Mouse (Mus musculus) liver, adult 2 months (tissue): ENCODE measurements at regions not wholly inside any gene's neighbourhood (a gene's known extent, or its start where the extent isn't known, plus 50 kb on each side); places are given as distances from the start of the nearest gene placed in this dataset.

Experiments used
- DNase-seq: peaks from one replicate; pipeline ENCODE4 v3.0.0-alpha.2; 2011; ENCODE audit warnings: low read depth, low spot score; ENCODE audit errors: extremely low read depth
- H3K27ac ChIP-seq: fragments of 200-500 bp; replicated peaks from 2 replicates; pipeline ENCODE4 v1.5.1; 2012; ENCODE audit warnings: low read depth, mild to moderate bottlenecking, control low read depth, inconsistent platforms, low read length; ENCODE audit not compliant: insufficient read depth
- H3K27me3 ChIP-seq: fragments of 200-500 bp; 2 replicates; pipeline ENCODE4 v1.6.1; 2012; ENCODE audit warnings: mild to moderate bottlenecking, moderate library complexity, low read length, inconsistent platforms; ENCODE audit not compliant: control insufficient read depth, insufficient read depth
- H3K36me3 ChIP-seq: fragments of 200-500 bp; 2 replicates; pipeline ENCODE4 v1.6.1; 2012; ENCODE audit warnings: low read length, inconsistent platforms; ENCODE audit not compliant: control insufficient read depth, insufficient read depth
- H3K4me1 ChIP-seq: fragments of 200-500 bp; 2 replicates; pipeline ENCODE4 v1.6.1; 2011; ENCODE audit warnings: low read length; ENCODE audit not compliant: control insufficient read depth, insufficient read depth
- H3K4me3 ChIP-seq: fragments of 200-500 bp; 2 replicates; pipeline ENCODE4 v1.5.1; 2011; ENCODE audit warnings: low read depth, mild to moderate bottlenecking, control low read depth, low read length, moderate library complexity; ENCODE audit not compliant: insufficient read depth
- H3K79me2 ChIP-seq: fragments of 200-500 bp; 2 replicates; pipeline ENCODE4 v1.6.1; 2012; ENCODE audit warnings: inconsistent platforms, mild to moderate bottlenecking, low read length, moderate library complexity; ENCODE audit not compliant: control insufficient read depth, insufficient read depth
- H3K9ac ChIP-seq: fragments of 200-500 bp; 2 replicates; pipeline ENCODE4 v1.6.1; 2012; ENCODE audit warnings: low read depth, mild to moderate bottlenecking, control low read depth, inconsistent platforms, low read length
- CTCF ChIP-seq: fragments of 200-500 bp; IDR thresholded peaks from 2 replicates; pipeline ENCODE4 v1.5.1; 2011; ENCODE audit warnings: low read depth, low read length, control low read depth
- POLR2A ChIP-seq: fragments of 200-500 bp; IDR thresholded peaks from 2 replicates; pipeline ENCODE4 v1.6.1; 2011; ENCODE audit warnings: low read length, control low read depth; ENCODE audit not compliant: insufficient read depth; ENCODE audit errors: extremely low read depth
- WGBS: fragments of 180-500 bp; shearing (Covaris S2); methylation state at CpG from one replicate; pipeline ENCODE4 v1.1.7; 2018; 5-methylcytosine and 5-hydroxymethylcytosine counted together

DNA sequence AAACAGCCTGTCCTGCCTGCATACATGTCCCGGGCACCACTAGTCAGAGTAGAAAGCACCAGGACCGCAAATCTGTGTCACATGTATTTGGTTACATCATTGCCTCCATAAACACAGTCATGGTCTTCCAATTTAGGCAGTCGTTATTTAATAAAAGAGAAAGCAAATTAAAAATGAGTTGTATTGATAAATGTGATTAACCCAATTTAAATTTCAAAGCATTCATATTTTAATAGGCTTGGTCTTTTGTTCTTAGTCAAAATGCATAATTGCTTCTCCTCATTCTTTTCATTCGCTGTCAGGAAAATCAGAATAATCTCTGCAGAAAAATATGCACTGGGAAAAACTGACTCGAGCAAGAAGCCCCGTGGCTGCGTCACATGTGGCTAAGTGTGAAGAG lies 307.3 kb upstream of the Id4 start:
- TF ChIP-seq CTCF: no peak
- TF ChIP-seq POLR2A: no peak
- no peak for DNase-seq
- no peak overlapping the region for H3K4me3 ChIP-seq
- no peaks in the 10 kb centered on the region for H3K4me1 ChIP-seq
- H3K9ac ChIP-seq: no peak overlapping the region
- no peak overlapping the region for H3K27ac ChIP-seq
- no peaks in the 10 kb centered on the region for H3K27me3 ChIP-seq
- 82% methylated on average over 7 of the region's 7 CpGs for WGBS
- H3K36me3 ChIP-seq: no peaks in the 10 kb centered on the region
- H3K79me2 ChIP-seq: no peaks in the 10 kb centered on the region

DNA sequence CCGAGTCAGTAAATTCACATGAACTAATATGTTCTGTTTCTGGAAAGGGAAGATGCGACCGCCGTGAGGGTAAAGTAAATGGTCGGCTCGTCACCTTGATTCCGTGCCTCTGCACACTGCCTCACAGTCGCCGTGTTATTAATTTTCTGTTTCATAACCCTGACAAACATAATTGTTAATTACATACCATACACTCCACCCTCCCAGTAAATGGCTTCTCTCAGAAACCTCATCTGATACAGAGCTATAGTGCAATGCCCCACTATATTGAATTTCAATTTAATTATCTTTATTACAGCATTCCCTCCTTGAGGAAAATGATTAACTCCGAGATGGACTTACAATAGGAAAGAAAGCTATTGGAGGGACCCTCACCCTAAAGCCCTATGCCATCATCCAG lies 305.5 kb upstream of the Id4 start:
- Histone ChIP-seq H3K9ac (no peak overlapping the region), H3K36me3 (no peaks in the 10 kb centered on the region), H3K27ac (no peak overlapping the region), H3K27me3 (no peaks in the 10 kb centered on the region), H3K4me3 (no peak overlapping the region), H3K79me2 (no peaks in the 10 kb centered on the region), H3K4me1 (no peaks in the 10 kb centered on the region)
- 84% methylated on average over 10 of the region's 10 CpGs for WGBS
- DNase-seq: no peak
- TF ChIP-seq POLR2A (no peak), CTCF (no peak)

DNA sequence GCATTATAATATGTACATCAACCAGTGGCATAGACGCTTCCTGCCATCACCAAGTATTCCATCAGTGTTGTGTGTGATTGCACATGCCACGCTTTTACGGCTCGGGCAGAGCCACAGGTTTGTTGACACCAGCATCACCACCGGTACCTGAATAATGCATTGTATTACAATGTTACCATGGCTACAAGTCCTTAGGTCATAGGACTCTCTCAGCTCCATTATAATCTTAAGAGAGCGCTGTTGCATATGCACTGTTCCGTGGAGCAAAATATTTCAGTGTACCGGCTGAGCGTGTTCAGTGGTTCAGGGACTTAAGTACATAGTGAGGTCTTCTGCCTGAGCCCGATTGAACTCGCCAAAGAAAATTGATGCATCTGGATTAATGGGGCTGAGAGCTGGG lies 303.4 kb upstream of the Id4 start:
- 93% methylated on average over 11 of the region's 11 CpGs for WGBS
- no peaks in the 10 kb centered on the region for H3K79me2 ChIP-seq
- H3K27ac ChIP-seq: no peak overlapping the region
- TF ChIP-seq POLR2A (no peak), CTCF (no peak)
- no peak overlapping the region for H3K9ac ChIP-seq
- no peak overlapping the region for H3K4me3 ChIP-seq
- no peaks in the 10 kb centered on the region for H3K4me1 ChIP-seq
- no peaks in the 10 kb centered on the region for H3K27me3 ChIP-seq
- DNase-seq: no peak
- no peaks in the 10 kb centered on the region for H3K36me3 ChIP-seq

DNA sequence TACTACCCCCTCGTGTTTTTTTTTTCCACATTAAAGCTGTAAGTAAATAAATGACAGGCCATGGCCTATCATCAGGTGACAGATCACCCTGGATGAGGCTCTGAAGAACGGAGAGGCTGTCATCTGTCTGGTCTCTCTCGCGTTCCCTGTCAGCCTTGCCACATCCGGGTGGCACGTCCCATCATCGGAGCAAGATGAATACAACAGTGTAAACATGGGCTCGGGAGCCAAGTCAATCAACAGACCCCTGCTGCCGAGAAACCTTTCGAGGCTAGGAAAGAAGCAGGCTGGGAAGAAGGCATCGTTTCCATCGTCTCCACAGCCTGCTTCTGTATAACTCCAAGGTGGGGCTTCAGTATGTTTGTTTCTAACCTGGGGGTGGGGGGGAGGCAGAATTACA lies 286.8 kb upstream of the Id4 start:
- Histone ChIP-seq H3K27ac (no peak overlapping the region), H3K4me3 (no peak overlapping the region), H3K79me2 (no peaks in the 10 kb centered on the region), H3K27me3 (no peaks in the 10 kb centered on the region), H3K4me1 (no peaks in the 10 kb centered on the region), H3K36me3 (no peaks in the 10 kb centered on the region), H3K9ac (no peak overlapping the region)
- TF ChIP-seq POLR2A: no peak
- no peak for TF ChIP-seq CTCF
- DNase-seq: no peak
- WGBS: 18% methylated on average over 12 of the region's 12 CpGs

DNA sequence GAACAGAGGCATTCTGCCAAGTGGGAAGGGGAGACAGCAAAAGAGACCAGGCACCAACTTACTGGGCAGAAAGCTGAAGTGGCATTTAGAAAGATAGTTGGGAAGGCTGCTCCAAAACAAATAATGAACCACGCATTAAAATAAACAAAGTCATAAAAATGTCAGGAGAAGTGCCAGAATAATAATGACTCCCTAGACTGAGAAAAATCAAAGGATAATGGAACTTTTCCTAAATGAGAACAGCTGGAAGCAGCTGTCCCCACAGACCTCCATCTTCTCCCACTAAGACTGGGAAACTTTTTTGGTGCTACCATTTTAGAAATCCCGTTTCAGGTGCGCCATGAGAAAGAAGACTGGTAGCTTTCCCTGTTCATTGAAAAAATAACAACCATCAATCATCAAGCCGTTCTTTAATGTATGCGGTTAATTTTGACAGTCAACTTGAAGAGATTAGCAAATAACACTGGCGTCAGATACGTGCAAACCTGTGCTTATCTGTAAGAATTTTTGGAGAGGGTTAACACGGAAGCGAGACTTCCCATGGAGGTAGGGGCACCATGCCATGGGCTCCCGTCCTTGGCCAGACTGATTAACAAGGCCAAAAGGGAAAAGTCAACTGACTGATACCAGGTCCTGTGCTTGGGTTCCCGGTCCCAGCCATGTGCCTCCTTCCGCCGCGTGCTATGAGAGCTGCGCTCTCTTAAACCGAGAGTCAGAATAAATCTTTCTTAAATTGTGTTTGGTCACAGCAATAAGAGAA lies 286.1 kb upstream of the Id4 start:
- Histone ChIP-seq H3K27me3 (no peaks in the 10 kb centered on the region), H3K27ac (no peak overlapping the region), H3K4me1 (no peaks in the 10 kb centered on the region), H3K9ac (no peak overlapping the region), H3K4me3 (no peak overlapping the region), H3K36me3 (no peaks in the 10 kb centered on the region), H3K79me2 (no peaks in the 10 kb centered on the region)
- 80% methylated on average over 16 of the region's 16 CpGs for WGBS
- TF ChIP-seq POLR2A: no peak
- TF ChIP-seq CTCF: no peak
- DNase-seq: no peak

DNA sequence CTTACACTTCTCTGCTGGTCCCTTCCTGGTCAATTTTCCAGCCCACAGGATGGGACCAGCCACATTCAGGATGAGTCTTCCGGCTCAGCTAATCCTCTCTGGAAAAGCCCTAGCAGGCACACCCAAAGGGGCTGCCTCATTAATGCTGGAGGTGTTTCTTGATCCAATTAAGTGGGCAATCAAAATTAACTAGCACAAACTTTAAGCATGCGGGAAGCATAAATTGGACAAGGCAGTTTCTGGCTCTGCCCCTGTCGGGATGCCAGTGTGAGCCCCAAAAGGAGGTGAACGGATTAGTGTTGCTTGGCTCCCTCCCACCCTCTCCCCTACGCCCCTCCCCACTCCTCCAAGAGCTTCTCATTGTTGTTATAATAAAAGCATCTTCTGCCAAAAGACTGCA lies 262.5 kb upstream of the Id4 start:
- TF ChIP-seq CTCF: no peak
- no peak for TF ChIP-seq POLR2A
- H3K36me3 ChIP-seq: no peaks in the 10 kb centered on the region
- no peak overlapping the region for H3K4me3 ChIP-seq
- no peaks in the 10 kb centered on the region for H3K27me3 ChIP-seq
- H3K9ac ChIP-seq: no peak overlapping the region
- no peaks in the 10 kb centered on the region for H3K4me1 ChIP-seq
- no peak for DNase-seq
- H3K79me2 ChIP-seq: no peaks in the 10 kb centered on the region
- H3K27ac ChIP-seq: no peak overlapping the region
- 65% methylated on average over 5 of the region's 5 CpGs for WGBS
